Mouse (Mus musculus) mouse embryonic stem cell (cell line): ENCODE results near the gene C1qc.

ENCODE experiments used
- in situ Hi-C, 2 experiments: fragments of 300-500 bp; cut with MboI; formaldehyde crosslinking; loops; 1 replicate in 1 of 2; 3 replicates in 1 of 2; pipeline ENCODE4 v1.14.3; 2019 to 2020; ENCODE audit warnings: low sequenced_read_pairs in 2 of 2, low pct_unique_long_range_greater_than_20kb in 1 of 2, mixed read lengths in 1 of 2; ENCODE audit not compliant: unreplicated experiment in 1 of 2

C1qc gene

GRCm38 (mm10) chr4:136864751-136865470 lies 28.0 kb downstream of the C1qc start:
- in situ Hi-C loops: no loop called here

- in situ Hi-C loops: no loop called here
Measured at GRCm38 (mm10) chr4:136863517-136863916, 29.3 kb downstream of the C1qc start.

- in situ Hi-C loops: no loop called here
Measured at GRCm38 (mm10) chr4:136862411-136862810, 30.5 kb downstream of the C1qc start.

- in situ Hi-C loops: no loop called here
Measured at GRCm38 (mm10) chr4:136861806-136862205, 31.1 kb downstream of the C1qc start.

GRCm38 (mm10) chr4:136860022-136860421 lies 32.8 kb downstream of the C1qc start:
- in situ Hi-C loops: no loop called here

GRCm38 (mm10) chr4:136855081-136855480 lies 37.8 kb downstream of the C1qc start:
- in situ Hi-C loops: no loop called here

GRCm38 (mm10) chr4:136852989-136853388 lies 39.9 kb downstream of the C1qc start:
- in situ Hi-C loops: no loop called here

GRCm38 (mm10) chr4:136852119-136852518 lies 40.7 kb downstream of the C1qc start:
- in situ Hi-C loops: no loop called here

- in situ Hi-C loops: loop anchor here in 1 of 2 experiments (10.0 kb wide), 2 partner anchors 164 to 226 kb away; no protein-coding TSS in a partner anchor
Measured at GRCm38 (mm10) chr4:136848565-136848964, 44.3 kb downstream of the C1qc start.

GRCm38 (mm10) chr4:136847166-136847565 lies 45.7 kb downstream of the C1qc start:
- in situ Hi-C loops: loop anchor here in 1 of 2 experiments (10.0 kb wide), 2 partner anchors 162 to 228 kb away; no protein-coding TSS in a partner anchor

- in situ Hi-C loops: loop anchor here (5.0 to 10.0 kb wide), 3 partner anchors 158 to 232 kb away; no protein-coding TSS in a partner anchor
Measured at GRCm38 (mm10) chr4:136842802-136843201, 50.1 kb downstream of the C1qc start.

GRCm38 (mm10) chr4:136842033-136842432 lies 50.8 kb downstream of the C1qc start:
- in situ Hi-C loops: loop anchor here (5.0 to 10.0 kb wide), 3 partner anchors 157 to 233 kb away; no protein-coding TSS in a partner anchor

GRCm38 (mm10) chr4:136841056-136841455 lies 51.8 kb downstream of the C1qc start:
- in situ Hi-C loops: loop anchor here (5.0 to 10.0 kb wide), 3 partner anchors 156 to 234 kb away; no protein-coding TSS in a partner anchor
